Mouse (Mus musculus): Measurements from ENCODE around the gene H2afv.
"Not testable (repeated sequence)": the region's sequence is repeated elsewhere in the genome, so short reads cannot be mapped to it uniquely, and the experiment has no call there.

Gene H2afv

GRCm38 (mm10) chr11:6413264-6413663 is 31.0 kb downstream of the H2afv start:
- DNase-seq, result no peak

GRCm38 (mm10) chr11:6411684-6412083 is 32.6 kb downstream of the H2afv start:
- DNase-seq, result peak; percentile 91

DNA sequence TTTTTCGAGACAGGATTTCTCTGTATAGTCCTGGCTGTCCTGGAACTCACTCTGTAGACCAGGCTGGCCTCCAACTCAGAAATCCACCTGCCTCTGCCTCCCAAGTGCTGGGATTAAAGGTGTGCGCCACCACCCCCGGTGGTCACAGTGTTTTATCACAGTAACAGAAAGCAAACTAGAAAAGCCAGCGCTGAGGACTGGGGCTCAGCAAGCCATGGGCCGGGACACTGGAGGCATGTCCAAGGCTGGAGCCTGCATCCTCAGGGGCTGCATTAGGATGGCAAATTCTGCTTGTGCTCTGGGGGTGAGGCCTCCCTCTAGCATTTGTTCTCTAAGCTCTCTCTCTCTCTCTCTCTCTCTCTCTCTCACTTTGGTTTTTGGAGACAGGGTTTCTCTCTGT is 33.5 kb downstream of the H2afv start:
- not testable (repeated sequence) for DNase-seq

GRCm38 (mm10) chr11:6410050-6410602 is 34.1 kb downstream of the H2afv start:
- no peak for DNase-seq

DNA sequence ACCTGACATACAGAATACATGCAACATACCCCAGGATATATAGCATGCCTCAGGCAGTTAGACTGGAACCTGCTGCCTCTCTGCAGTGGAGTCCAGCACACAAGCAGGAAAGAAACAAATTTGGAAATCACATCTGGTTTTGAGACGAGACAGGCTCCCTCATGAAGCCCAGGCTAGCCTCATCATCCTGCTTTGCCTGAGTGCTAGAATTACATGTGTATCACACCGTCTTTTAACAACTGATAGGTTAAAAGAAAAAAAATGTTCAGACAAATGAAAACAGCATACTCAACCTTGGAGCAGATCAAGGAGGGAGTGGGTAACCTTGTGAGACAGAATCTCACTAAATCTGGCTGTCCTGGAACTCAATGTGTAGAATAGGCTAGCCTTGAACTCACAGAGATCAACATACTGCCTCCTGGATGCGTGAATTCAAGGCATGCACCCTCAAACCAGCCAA is 37.1 kb downstream of the H2afv start:
- DNase-seq, result no peak

GRCm38 (mm10) chr11:6406251-6407161 is 37.7 kb downstream of the H2afv start:
- DNase-seq, result peak; percentile 85

DNA sequence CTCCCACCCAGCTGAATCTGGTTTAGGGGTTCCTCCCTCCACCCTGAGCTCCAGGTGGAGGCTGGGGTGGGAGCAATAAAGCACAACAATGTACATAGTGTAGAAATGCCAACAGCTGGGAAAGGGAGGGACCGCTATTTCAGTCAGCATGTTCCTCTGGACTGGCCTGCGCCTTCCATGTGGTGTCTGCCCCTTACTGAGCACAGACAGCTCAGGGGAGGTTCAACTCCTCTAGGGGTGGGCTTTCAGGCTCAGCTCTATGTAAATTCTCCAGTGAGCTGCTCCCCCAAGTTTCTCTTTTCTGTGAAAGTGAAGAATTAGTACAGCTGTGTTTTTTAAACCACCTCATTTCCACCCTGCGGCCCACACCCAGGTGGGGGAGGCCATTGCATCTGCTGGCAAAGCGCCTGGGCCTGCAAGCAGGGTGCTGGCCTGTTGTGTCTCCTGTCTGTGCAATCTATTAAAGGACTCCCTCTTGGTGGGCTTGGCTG is 38.6 kb downstream of the H2afv start:
- peak; percentile 45 for DNase-seq

- DNase-seq, result peak; percentile 85
These were observed 39.3 kb downstream of the H2afv start for GRCm38 (mm10) chr11:6404699-6405566.

GRCm38 (mm10) chr11:6403830-6404405 is 40.3 kb downstream of the H2afv start:
- no peak for DNase-seq

DNA sequence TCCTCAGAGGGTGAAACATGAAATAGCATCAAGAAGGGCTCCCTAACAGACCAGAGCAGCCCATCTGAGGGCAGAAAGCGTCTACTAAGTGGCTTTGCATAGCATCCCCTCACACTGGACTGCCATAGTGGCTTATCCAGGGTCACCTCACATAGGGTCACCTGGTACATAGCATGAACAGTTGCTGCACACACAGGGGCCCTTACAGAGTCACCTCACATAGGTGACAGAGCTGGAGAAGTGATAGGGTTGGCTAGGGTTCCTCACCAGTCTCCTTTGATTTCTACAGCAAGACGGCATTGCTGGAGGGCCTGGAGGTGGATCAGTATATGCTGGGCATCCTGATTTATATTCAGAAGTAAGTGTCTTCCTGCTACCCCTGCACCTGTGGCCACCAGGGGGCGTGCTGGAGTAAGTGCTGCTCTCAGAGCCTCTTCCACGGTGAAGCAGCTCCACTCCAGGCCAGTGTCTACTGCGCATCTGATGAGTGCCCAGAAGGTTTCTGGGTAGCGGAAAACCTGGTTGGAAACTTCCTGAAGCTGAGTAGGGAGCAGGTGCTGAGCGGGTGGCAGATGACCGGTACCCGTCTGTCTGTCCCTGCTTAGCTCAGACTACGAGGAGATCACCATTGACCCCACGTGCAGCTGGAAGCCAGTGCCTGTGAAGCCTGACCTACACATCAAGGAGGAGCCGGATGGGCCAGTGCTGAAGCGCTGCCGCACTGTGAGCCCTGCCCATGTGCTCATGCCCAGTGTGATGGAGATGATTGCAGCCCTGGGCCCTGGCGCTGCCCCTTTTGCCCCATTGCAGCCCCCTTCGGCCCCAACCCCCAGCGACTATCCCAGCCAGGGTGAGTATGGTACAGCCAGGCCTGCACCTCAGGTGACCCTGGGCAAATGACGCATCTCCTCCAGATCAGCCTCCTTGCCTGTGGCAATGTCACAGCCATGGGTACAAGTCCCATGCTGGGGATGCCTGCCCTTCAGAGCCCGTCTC is 41.4 kb downstream of the H2afv start:
- peak; percentile 79 for DNase-seq

DNA sequence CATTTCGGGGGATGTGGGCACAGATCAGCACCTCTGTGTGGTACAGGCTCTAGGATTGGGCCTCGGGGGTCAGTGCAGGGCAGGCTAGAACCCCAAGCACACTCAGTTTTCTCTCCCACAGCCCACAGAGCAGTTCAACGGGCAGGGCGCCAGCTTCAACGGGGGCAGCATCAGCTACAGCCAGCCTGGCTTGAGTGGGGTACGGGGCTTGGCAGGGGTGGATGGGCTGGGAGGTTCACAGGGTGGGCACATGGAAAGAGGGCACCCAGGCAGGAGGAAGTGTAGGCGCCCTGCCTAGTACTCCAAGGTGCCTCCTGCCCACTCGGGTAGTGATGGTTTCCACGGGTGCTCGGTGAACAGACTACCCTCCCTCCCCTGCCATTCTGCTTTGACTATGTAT is 46.1 kb downstream of the H2afv start:
- DNase-seq, result peak; percentile 2

- DNase-seq, result no peak
These were observed 48.7 kb downstream of the H2afv start for GRCm38 (mm10) chr11:6395565-6395964.

GRCm38 (mm10) chr11:6393866-6394265 is 50.4 kb downstream of the H2afv start:
- no peak for DNase-seq

DNA sequence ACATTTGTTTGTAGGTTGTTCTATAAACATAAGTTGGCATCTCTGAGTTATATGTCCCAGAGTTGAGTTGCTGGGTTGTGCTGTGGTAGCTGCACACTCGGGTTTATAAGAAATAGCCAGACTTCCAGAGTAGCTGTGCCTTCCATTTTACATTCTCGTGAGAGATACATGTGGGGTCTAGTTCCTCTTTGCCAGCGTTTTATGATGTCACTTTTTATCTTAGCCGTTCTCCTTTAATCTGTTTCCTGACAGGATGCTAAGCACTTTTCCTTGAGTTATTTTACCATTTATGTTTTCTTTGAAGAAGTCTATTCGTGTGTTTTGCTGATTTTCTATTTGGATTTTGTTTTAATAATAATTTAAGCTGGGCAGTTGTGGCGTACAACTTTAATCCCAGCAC is 51.4 kb downstream of the H2afv start:
- no peak for DNase-seq

DNA sequence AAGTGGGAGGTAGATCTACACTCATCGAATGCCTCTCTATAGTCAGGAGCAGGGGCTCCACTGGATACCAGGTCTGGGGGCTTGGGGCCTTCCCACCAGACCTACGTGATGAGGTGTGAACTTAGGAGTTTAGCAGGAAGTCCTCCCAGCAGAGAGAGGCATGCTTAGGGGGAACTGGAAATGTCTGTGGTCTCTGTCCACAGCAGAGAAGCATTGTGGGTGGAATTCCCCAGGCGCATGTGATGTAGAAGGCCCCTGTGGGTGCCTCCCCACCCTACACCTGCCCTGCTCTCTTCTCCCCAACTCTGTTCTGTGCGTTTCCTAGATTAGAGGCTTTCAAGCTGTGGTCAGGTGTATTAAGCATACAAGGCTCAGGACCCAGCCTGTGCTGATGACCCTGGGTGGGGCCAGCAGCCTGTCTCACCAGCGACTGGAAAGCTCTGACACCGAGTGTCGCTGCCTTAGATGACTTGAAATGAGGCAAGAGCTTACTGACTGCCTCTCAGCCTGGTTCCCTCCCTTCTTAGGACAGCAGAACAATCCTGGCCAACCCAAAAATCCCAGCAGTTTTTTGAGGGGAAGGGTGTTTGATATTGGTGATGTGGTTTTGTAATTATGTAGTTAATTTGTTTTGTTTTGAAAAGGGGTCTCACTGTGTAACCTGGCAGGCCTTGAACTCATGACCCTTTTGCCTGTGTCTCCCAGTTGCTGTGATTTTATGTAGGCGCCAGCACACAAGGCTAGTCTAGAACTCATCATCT is 52.5 kb downstream of the H2afv start:
- DNase-seq, result no peak

GRCm38 (mm10) chr11:6390376-6391053 is 53.7 kb downstream of the H2afv start:
- no peak for DNase-seq

DNA sequence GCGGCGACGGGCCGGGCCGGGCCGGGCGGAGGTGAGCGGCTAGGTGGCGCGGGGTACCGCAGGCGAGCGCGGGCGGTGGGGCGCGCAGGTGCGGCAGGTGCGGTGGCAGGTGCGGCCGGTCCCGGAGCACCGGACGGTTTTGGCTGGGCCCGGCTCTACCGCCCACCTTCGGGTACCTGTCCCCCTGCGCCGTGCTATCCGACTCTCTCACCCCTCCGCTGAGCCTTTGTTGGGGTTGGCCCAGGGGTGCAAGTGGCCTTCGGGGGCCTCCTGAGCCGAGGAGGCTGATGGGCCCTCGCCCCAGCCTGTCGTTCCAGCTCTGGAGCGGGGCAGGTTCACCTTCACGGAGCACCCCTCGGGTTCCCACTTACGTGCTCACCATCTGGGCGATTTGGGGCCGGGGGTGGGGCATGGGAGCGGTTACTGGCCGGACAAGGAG is 54.7 kb downstream of the H2afv start:
- DNase-seq, result peak; percentile 32

DNA sequence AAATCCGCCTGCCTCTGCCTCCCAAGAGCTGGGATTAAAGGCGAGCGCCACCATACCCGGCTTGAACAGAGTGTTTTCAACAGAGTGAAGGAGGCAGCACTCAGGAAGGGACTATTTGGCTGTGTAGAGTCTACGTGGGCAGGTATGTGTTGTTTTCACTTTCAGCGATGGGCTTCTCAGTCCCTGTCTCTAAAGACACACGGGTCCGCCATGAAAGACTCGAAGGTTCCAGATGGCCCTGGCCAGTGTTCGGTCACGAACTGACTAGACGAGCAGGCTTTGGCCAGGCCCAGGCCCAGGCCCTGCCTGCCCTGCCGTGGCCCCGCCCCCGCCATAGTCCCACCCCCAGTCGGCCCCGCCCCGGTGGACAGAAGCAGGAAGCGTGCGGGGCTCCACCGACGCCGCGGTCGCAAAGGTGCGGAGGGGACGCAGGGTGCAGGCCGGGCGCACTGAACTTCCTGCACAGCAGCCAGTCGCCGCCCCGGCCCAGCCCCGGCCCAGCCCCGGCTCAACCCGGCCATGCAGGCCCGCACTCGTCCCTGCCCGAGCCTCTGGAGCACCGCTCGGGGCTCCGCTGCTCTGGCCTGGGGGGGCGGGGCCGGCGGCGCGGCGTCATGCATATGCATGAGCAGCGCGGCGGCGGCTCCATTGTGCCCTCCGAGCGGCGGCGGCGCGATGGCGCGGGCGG is 55.4 kb downstream of the H2afv start, which contains the start of gene Zmiz2:
Gene Zmiz2 (plus strand): TSS at position 349 of the 688 bp plus-strand sequence.
- DNase-seq, result peak; percentile 97

DNA sequence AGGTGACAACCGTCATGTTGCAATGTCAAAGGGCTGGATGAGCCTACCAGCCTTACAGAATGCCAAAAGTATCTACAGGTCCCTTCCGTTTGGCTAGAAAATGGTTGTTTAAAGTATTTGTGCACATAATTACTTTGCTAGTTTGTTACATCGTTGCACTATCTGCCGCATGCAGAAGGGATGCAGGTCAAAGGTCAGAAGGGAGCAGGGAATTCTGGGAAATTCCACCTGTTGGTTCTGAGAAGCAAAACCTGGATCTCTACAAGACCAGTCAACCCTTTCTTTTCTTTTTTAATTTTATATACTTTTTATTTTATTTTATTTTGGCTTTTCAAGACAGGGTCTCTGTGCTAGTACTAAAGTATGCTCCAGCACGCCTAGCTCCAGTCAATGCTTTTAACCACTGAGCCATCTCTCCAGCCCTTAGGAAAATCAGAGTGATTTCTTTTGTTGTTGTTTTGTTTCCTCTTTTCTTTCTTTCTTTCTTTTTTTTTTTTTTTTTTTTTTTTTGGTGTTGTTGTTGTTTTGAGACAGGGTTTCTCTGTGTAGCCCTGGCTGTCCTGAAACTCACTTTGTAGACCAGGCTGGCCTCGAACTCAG is 56.0 kb downstream of the H2afv start:
- DNase-seq, result no peak

Data from lung, postnatal 10 days (tissue).